Mouse (Mus musculus): Measurements from ENCODE around the gene Henmt1.

DNA sequence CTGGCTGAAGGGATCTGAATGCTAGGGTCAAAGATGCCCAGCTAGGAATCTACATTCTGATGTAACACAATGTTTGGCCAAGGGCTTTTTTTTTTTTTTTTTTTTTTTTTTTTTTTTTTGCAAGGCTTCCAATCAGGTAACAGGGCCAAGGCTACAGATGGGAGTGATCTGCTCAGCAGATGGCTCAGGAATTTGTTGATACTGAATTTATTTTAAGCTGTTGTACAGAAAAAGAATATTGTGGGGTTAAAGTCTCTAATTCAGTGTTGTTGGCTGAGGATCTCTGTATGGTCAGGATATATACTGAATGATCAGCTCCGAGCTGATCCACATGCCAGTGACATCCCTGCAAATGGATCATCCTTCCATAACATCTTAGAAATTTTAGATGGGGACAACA, 23.7 kb upstream of the Henmt1 start:
- TF ChIP-seq TAL1 (IDR thresholded peaks at IDR 0.05; ENCODE audit: low read length) (no peak), GATA1 (IDR thresholded peaks at IDR 0.05; ENCODE audit: low read length) (no peak)
